ENCODE assay signal across 9 mouse cellular contexts in genomic region chr7:110110061-110110656, GRCm38 (mm10). TPM values are rescaled to one million over a fixed set of nuclear protein-coding genes. Genes with fewer than 3 reads are reported as not detected.
DNase-seq lines count a peak whose midpoint lies in the region; ATAC-seq and TF ChIP-seq lines count a peak whose summit lies in the region.
"Had no signal": no experiment of that assay in that cellular context is flagged by ENCODE, and none has a peak within 500 bp of the region (broad histone marks: within the 10 kb centered on the region; RNA-seq: fewer than 3 reads in every experiment).

No protein-coding gene starts in this region.

- intact Hi-C loops in left cerebral cortex, adult 2 months (cut with DNase I), result no loop called here

- no peak for TF ChIP-seq CTCF in left cerebral cortex, adult 2 months (IDR thresholded peaks at IDR 0.05)

- H3K27me3 ChIP-seq in heart, embryonic 12.5 days (replicated peaks), result no peaks in the 10 kb centered on the region
- no peaks in the 10 kb centered on the region for H3K27me3 ChIP-seq in forebrain, embryonic 16.5 days (replicated peaks; ENCODE audit: control insufficient read depth, insufficient read depth, low read length)
- H3K27me3 ChIP-seq in liver, embryonic 11.5 days (replicated peaks; ENCODE audit: control insufficient read depth, insufficient read depth, low read length), result no peaks in the 10 kb centered on the region
- H3K27me3 ChIP-seq: neural tube, embryonic 12.5 days had no signal

- peaks cover 35% of the 10 kb centered on the region for H3K4me1 ChIP-seq in heart, embryonic 12.5 days (replicated peaks)
- H3K4me1 ChIP-seq in forebrain, embryonic 16.5 days (replicated peaks; ENCODE audit: control insufficient read depth, insufficient read depth, low read length), result peaks cover 8% of the 10 kb centered on the region
- H3K4me1 ChIP-seq in liver, embryonic 11.5 days (replicated peaks; ENCODE audit: control insufficient read depth, insufficient read depth, low read length), result peaks cover 16% of the 10 kb centered on the region

- no peak overlapping the region for H3K4me3 ChIP-seq in heart, embryonic 12.5 days
- H3K4me3 ChIP-seq in forebrain, embryonic 16.5 days (replicated peaks; ENCODE audit: low read length), result no peak overlapping the region
- H3K4me3 ChIP-seq in liver, embryonic 11.5 days (ENCODE audit: low read depth, low read length), result no peak overlapping the region
- H3K4me3 ChIP-seq in left cerebral cortex, adult 2 months, result no peak overlapping the region
- H3K4me3 ChIP-seq: neural tube, embryonic 12.5 days had no signal

- peak overlapping the region; percentile 15; the same call in 1 of the 2 replicates for H3K9ac ChIP-seq in heart, embryonic 12.5 days
- no peak overlapping the region for H3K9ac ChIP-seq in forebrain, embryonic 16.5 days (replicated peaks; ENCODE audit: low read depth, low read length)
- no peak overlapping the region for H3K9ac ChIP-seq in liver, embryonic 11.5 days (ENCODE audit: low read depth, low read length)

- no peak for DNase-seq in heart, adult 18-20 months
- peak; percentile 62 for DNase-seq in 416B (ENCODE audit: low read depth)
- peak; percentile 46 for DNase-seq in liver, embryonic 11.5 days (ENCODE audit: low spot score)
- DNase-seq in left cerebral cortex, adult 2 months (ENCODE audit: extremely low spot score in 1 of 2, low spot score in 2 of 2), result no peak
- DNase-seq in B cell, adult 2 months, result no peak
- no peak for DNase-seq in ovary, adult 18-20 months (ENCODE audit: low spot score)

- WGBS in heart, embryonic 12.5 days, result 19% methylated on average over 4 of the region's 4 CpGs
- 39% methylated on average over 4 of the region's 4 CpGs for WGBS in forebrain, embryonic 16.5 days
- WGBS in liver, embryonic 11.5 days, result 23% methylated on average over 4 of the region's 4 CpGs

- H3K9me3 ChIP-seq in heart, embryonic 12.5 days (replicated peaks), result no peaks in the 10 kb centered on the region
- no peaks in the 10 kb centered on the region for H3K9me3 ChIP-seq in forebrain, embryonic 16.5 days (ENCODE audit: control insufficient read depth, low read length)
- no peaks in the 10 kb centered on the region for H3K9me3 ChIP-seq in liver, embryonic 11.5 days (ENCODE audit: control insufficient read depth, low read length)
- H3K9me3 ChIP-seq: neural tube, embryonic 12.5 days had no signal

- peak overlapping the region; percentile 61; the same call in 1 of the 2 replicates for H3K4me2 ChIP-seq in heart, embryonic 12.5 days
- no peak overlapping the region for H3K4me2 ChIP-seq in forebrain, embryonic 16.5 days (ENCODE audit: low read length)
- H3K4me2 ChIP-seq in liver, embryonic 11.5 days, result peak overlapping the region; percentile 18; the same call in 1 of the 2 replicates
- H3K4me2 ChIP-seq: neural tube, embryonic 12.5 days had no signal

- H3K36me3 ChIP-seq in heart, embryonic 12.5 days, result no peaks in the 10 kb centered on the region
- no peaks in the 10 kb centered on the region for H3K36me3 ChIP-seq in forebrain, embryonic 16.5 days (ENCODE audit: control insufficient read depth, insufficient read depth)
- no peaks in the 10 kb centered on the region for H3K36me3 ChIP-seq in liver, embryonic 11.5 days (ENCODE audit: control insufficient read depth, insufficient read depth, low read length)
- H3K36me3 ChIP-seq: neural tube, embryonic 12.5 days had no signal

- peak overlapping the region; percentile 74 for H3K27ac ChIP-seq in heart, embryonic 12.5 days (ENCODE audit: poor library complexity, severe bottlenecking)
- peak overlapping the region; percentile 47; the same call in 1 of the 2 replicates for H3K27ac ChIP-seq in forebrain, embryonic 16.5 days (ENCODE audit: low read length)
- H3K27ac ChIP-seq in liver, embryonic 11.5 days (ENCODE audit: low read depth, low read length), result peak overlapping the region; percentile 77
- no peak overlapping the region for H3K27ac ChIP-seq in left cerebral cortex, adult 2 months
- H3K27ac ChIP-seq: neural tube, embryonic 12.5 days had no signal

- ATAC-seq in heart, embryonic 12.5 days (ENCODE audit: insufficient number of reproducible peaks, low FRiP score), result 0 out of 2 replicates have a peak, but pooled peaks have one; percentile 10
- ATAC-seq in forebrain, embryonic 16.5 days, result peak; percentile 72; the same call in 1 of the 2 replicates
- 0 out of 2 replicates have a peak, but pooled peaks have one; percentile 38 for ATAC-seq in liver, embryonic 11.5 days (replicated peaks; ENCODE audit: low FRiP score)

RNA-seq across cellular contexts. Expression of gene Wee1, which starts 11.7 kb away (rescaled TPM):
- 38.1 and 38.6 TPM in 2 replicates for polyA plus RNA-seq in heart, embryonic 12.5 days (2016; fragmentation: Nextera tagmentation; extraction: Ambion mirVana)
- total RNA-seq in heart, adult 18-20 months (2021), result 10 to 100 TPM in 1 of 2 experiments, 1 to 10 TPM in 1; 9.2 to 11.3 TPM
- 8.9 and 10.2 TPM in 2 replicates for polyA plus RNA-seq in forebrain, embryonic 16.5 days (2015; fragmentation: Nextera tagmentation; extraction: Ambion mirVana)
- polyA plus RNA-seq in liver, embryonic 11.5 days (2014; fragmentation: Nextera tagmentation; extraction: Ambion mirVana), result 26.5 and 28.0 TPM in 2 replicates
- total RNA-seq in left cerebral cortex, adult 2 months (2021), result 10 to 100 TPM; 25.8 to 27.0 TPM

RNA-seq across cellular contexts. Expression of gene Zfp143, which starts 49.1 kb away (rescaled TPM):
- 16.0 and 17.1 TPM in 2 replicates for polyA plus RNA-seq in heart, embryonic 12.5 days (2016; fragmentation: Nextera tagmentation; extraction: Ambion mirVana)
- 1 to 10 TPM; 6.8 to 7.6 TPM for total RNA-seq in heart, adult 18-20 months (2021)
- 23.1 and 24.7 TPM in 2 replicates for polyA plus RNA-seq in forebrain, embryonic 16.5 days (2015; fragmentation: Nextera tagmentation; extraction: Ambion mirVana)
- polyA plus RNA-seq in liver, embryonic 11.5 days (2014; fragmentation: Nextera tagmentation; extraction: Ambion mirVana), result 16.8 and 19.5 TPM in 2 replicates
- total RNA-seq in left cerebral cortex, adult 2 months (2021), result 10 to 100 TPM; 11.3 to 12.1 TPM

Comparison
In these comparisons a context has a peak if more than half of its experiments do, and no peak if none do; other contexts are left out.
1. ATAC-seq: peak in every context shown above with its lines; median percentile 72 in forebrain, embryonic 16.5 days; 38 in liver, embryonic 11.5 days; 10 in heart, embryonic 12.5 days.
2. DNase-seq: peak in 416B (single experiment) and liver, embryonic 11.5 days (single experiment); none in heart, adult 18-20 months (0 of 2), left cerebral cortex, adult 2 months (0 of 2), B cell, adult 2 months (0 of 2) and ovary, adult 18-20 months (single experiment).